Mouse (Mus musculus) bone marrow, adult 2 months (tissue): ENCODE measurements around the gene A4galt.

Experiments used
- CTCF ChIP-seq: fragments of 200-500 bp; IDR thresholded peaks from 2 replicates; pipeline ENCODE4 v1.5.1; 2011; ENCODE audit warnings: low read length, control low read depth; ENCODE audit not compliant: control insufficient read depth, insufficient read depth
- POLR2A ChIP-seq: fragments of 200-500 bp; IDR thresholded peaks from 2 replicates; pipeline ENCODE4 v1.6.1; 2011; ENCODE audit warnings: low read depth, mild to moderate bottlenecking, control low read depth, low read length, borderline replicate concordance; ENCODE audit not compliant: control insufficient read depth

GRCm38 (mm10) chr15:83273017-83273416, 21.4 kb upstream of the A4galt start:
- TF ChIP-seq CTCF (no peak), POLR2A (no peak)
